Mouse (Mus musculus) liver, postnatal 0 days (tissue): Measurements from ENCODE around the gene Fcor.

Experiments
- CTCF ChIP-seq: sonication (generic); IDR thresholded peaks from 2 replicates; pipeline ENCODE4 v1.5.1; 2016; ENCODE audit warnings: antibody characterized with exemption, low read depth
- EP300 ChIP-seq: IDR thresholded peaks from 2 replicates; pipeline ENCODE4 v1.6.1; 2016; ENCODE audit warnings: antibody characterized with exemption, low read depth, mild to moderate bottlenecking

- TF ChIP-seq CTCF (no peak), EP300 (no peak)
Observed at GRCm38 (mm10) chr8:3694121-3694520, 22.0 kb upstream of the Fcor start, which contains the start of gene Fcer2a.
